Mouse (Mus musculus): ENCODE measurements around the gene Itsn1.

The Itsn1 gene

GRCm38 (mm10) chr16:91868943-91869911 is 140.1 kb downstream of the Itsn1 start:
- in situ Hi-C loops (cut with MboI, MseI): no loop called here

GRCm38 (mm10) chr16:91870158-91870582 is 141.1 kb downstream of the Itsn1 start:
- in situ Hi-C loops (cut with MboI, MseI): no loop called here

- in situ Hi-C loops (cut with MboI, MseI): no loop called here
Measured at GRCm38 (mm10) chr16:91871188-91871587, 142.1 kb downstream of the Itsn1 start.

- in situ Hi-C loops (cut with MboI, MseI): no loop called here
Measured at GRCm38 (mm10) chr16:91873695-91874094, 144.6 kb downstream of the Itsn1 start.

- in situ Hi-C loops (cut with MboI, MseI): loop anchor here (5.0 kb wide), 1 partner anchor 63 kb away; no protein-coding TSS in a partner anchor
Measured at GRCm38 (mm10) chr16:91875567-91876344, 146.7 kb downstream of the Itsn1 start.

GRCm38 (mm10) chr16:91876457-91876856 is 147.4 kb downstream of the Itsn1 start:
- in situ Hi-C loops (cut with MboI, MseI): loop anchor here (5.0 kb wide), 1 partner anchor 64 kb away; no protein-coding TSS in a partner anchor

GRCm38 (mm10) chr16:91879101-91879500 is 150.0 kb downstream of the Itsn1 start:
- in situ Hi-C loops (cut with MboI, MseI): loop anchor here (5.0 kb wide), 1 partner anchor 67 kb away; no protein-coding TSS in a partner anchor

GRCm38 (mm10) chr16:91880869-91881767 is 152.0 kb downstream of the Itsn1 start:
- in situ Hi-C loops (cut with MboI, MseI): no loop called here

GRCm38 (mm10) chr16:91882168-91882859 is 153.2 kb downstream of the Itsn1 start:
- in situ Hi-C loops (cut with MboI, MseI): no loop called here

- in situ Hi-C loops (cut with MboI, MseI): no loop called here
Measured at GRCm38 (mm10) chr16:91883636-91884035, 154.6 kb downstream of the Itsn1 start.

GRCm38 (mm10) chr16:91884196-91884595 is 155.1 kb downstream of the Itsn1 start:
- in situ Hi-C loops (cut with MboI, MseI): no loop called here

- in situ Hi-C loops (cut with MboI, MseI): no loop called here
Measured at GRCm38 (mm10) chr16:91885389-91886122, 156.5 kb downstream of the Itsn1 start.

GRCm38 (mm10) chr16:91888368-91888767 is 159.3 kb downstream of the Itsn1 start:
- in situ Hi-C loops (cut with MboI, MseI): no loop called here

- in situ Hi-C loops (cut with MboI, MseI): no loop called here
Measured at GRCm38 (mm10) chr16:91889831-91890230, 160.8 kb downstream of the Itsn1 start.

GRCm38 (mm10) chr16:91891218-91891617 is 162.1 kb downstream of the Itsn1 start:
- in situ Hi-C loops (cut with MboI, MseI): no loop called here

GRCm38 (mm10) chr16:91896426-91896830 is 167.3 kb downstream of the Itsn1 start:
- in situ Hi-C loops (cut with MboI, MseI): no loop called here

- in situ Hi-C loops (cut with MboI, MseI): no loop called here
Measured at GRCm38 (mm10) chr16:91898850-91899848, 170.1 kb downstream of the Itsn1 start.

- in situ Hi-C loops (cut with MboI, MseI): no loop called here
Measured at GRCm38 (mm10) chr16:91900274-91900673, 171.2 kb downstream of the Itsn1 start.
